Mouse (Mus musculus): ENCODE data around the gene Gm3727.
A peak's percentile ranks its signal among the peaks of the same experiment; 100 is the strongest.
"Not testable (repeated sequence)": the region's sequence is repeated elsewhere in the genome, so short reads cannot be mapped to it uniquely, and the experiment has no call there.

Gene Gm3727

DNA sequence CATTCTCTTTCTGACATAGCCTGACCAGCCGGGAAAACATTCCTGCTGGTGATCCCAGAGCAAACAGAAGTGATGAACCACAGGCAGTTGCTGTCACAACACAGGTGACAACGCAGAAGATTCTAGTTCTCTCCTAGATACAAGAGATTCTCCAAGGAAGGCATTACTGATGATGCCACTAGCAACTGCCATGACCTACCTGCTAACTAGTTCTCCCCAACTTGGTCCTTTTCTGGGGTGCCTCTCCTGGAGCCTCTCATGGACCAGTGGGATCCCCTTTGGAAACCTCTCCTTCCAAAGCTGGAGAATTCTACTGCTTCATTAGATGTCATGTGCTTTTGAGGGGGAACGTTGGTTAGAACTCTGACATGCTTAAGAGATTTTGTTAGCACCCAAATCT lies at the start of gene Gm3727:
Gene Gm3727, minus strand, starts transcription at position 101 of the 400 bp plus-strand sequence.
- DNase-seq (ENCODE audit: low spot score in 2 of 2) = not testable (repeated sequence)

GRCm38 (mm10) chr14:7243498-7243897 lies 21.0 kb downstream of the Gm3727 start:
- peak; percentile 4 for DNase-seq (ENCODE audit: low spot score in 2 of 2)

Measured in frontal cortex, postnatal 10 days (tissue).